Mouse (Mus musculus) T-helper 17 cell (primary cell): ENCODE data around the gene Nrxn2.

ENCODE experiments used
- in situ Hi-C, 2 experiments: fragments of 300-600 bp; cut with MboI, MseI; formaldehyde crosslinking; loops; 1 replicate in 1 of 2; 2 replicates in 1 of 2; pipeline ENCODE4 v1.15.1; 2025; ENCODE audit warnings: high pct_unique_total_duplicates in 2 of 2

The Nrxn2 gene

DNA sequence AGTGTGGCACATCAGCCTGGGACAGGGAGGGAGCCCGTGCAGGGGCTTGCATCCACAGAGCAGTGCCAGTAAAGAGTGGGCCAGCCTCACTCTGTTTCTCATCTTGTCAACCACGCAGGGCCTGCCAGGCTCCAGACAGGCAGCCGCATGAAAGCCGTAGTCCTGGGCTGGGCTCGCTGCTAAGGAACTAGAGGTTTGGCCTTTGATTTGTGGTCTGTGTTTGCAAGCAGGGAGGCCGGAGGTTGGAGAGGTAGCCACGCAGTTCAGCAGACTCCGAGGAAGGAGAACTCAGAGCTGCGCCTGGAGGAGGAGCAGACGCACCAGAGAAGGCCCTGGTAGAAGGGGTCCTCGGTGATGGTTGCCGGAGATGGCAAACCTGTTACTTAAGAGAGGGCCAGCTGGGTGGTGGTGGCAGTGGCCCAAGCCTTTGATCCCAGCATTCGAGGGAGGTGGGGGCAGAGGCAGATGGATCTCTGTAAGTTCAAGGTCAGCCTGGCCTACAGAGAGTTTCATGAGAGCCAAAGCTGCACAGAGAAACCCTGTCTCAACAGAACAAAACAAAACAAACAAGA lies 66.6 kb downstream of the Nrxn2 start:
- in situ Hi-C loops = loop anchor here in 1 of 2 experiments (25.0 kb wide), 1 partner anchor 177 kb away; no protein-coding TSS in a partner anchor

GRCm38 (mm10) chr19:6489030-6489429 lies 70.5 kb downstream of the Nrxn2 start:
- in situ Hi-C loops = loop anchor here in 1 of 2 experiments (25.0 kb wide), 1 partner anchor 173 kb away; no protein-coding TSS in a partner anchor

DNA sequence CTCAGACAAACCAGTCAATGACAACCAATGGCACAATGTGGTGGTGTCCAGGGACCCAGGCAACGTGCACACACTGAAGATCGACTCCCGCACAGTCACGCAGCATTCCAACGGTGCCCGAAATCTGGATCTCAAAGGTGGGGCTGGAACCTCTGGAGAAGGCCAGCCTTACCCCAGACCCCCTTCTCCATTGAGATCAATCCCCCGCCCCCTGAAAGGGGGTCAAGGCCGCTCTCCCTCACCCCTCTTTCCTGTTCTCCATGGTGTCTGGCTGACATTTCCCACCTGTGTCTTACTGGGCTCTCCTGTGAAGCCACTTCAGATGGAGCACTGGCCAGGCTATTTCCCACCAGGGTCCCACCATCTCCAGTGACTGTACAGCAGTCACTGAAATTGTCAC lies 73.0 kb downstream of the Nrxn2 start:
- in situ Hi-C loops = loop anchor here (5.0 to 25.0 kb wide), 6 partner anchors 34 to 171 kb away; no protein-coding TSS in a partner anchor

DNA sequence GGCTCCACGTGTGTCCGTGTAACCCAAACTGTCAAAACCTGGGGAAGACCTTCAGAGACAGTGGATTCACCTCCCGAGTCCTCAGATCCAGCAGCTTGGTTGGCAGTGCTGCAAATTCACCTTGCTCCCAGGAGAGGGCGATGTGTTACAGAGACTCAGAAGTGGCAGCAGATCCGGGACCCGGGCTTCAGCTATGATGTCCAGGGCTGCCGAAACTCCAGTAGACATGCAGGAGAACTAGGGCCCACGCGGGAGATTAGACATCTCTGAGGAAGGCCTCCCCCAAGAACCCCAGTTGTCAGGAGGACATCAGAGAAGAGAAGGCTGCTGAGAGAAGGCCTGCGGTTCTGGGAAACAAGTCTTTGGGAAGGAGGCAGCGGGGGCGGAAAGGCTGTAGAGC lies 73.6 kb downstream of the Nrxn2 start:
- in situ Hi-C loops = loop anchor here (5.0 to 25.0 kb wide), 6 partner anchors 35 to 170 kb away; no protein-coding TSS in a partner anchor

- in situ Hi-C loops = loop anchor here (5.0 to 25.0 kb wide), 6 partner anchors 36 to 169 kb away; no protein-coding TSS in a partner anchor
These were observed 74.7 kb downstream of the Nrxn2 start for GRCm38 (mm10) chr19:6493219-6493618.

DNA sequence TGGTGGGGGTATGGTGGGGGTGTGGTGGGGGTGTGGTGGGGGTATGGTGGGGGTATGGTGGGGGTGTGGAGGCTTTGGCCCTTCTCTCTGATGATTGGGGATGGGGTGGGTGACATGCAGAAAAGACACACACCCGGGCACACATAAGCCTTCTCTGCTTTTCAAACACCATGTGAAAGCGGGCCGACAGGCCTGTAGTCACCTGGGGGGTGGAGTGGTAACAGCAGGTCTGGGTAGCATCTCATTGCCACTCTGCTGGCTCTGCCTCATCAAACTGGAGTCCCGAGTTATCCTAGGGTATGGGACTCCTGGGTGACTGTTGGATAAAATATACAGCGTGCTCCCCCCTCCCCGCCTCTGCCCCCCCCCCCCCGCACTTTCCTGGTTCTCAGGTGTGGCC lies 75.5 kb downstream of the Nrxn2 start:
- in situ Hi-C loops = loop anchor here (5.0 to 25.0 kb wide), 6 partner anchors 37 to 168 kb away; no protein-coding TSS in a partner anchor

DNA sequence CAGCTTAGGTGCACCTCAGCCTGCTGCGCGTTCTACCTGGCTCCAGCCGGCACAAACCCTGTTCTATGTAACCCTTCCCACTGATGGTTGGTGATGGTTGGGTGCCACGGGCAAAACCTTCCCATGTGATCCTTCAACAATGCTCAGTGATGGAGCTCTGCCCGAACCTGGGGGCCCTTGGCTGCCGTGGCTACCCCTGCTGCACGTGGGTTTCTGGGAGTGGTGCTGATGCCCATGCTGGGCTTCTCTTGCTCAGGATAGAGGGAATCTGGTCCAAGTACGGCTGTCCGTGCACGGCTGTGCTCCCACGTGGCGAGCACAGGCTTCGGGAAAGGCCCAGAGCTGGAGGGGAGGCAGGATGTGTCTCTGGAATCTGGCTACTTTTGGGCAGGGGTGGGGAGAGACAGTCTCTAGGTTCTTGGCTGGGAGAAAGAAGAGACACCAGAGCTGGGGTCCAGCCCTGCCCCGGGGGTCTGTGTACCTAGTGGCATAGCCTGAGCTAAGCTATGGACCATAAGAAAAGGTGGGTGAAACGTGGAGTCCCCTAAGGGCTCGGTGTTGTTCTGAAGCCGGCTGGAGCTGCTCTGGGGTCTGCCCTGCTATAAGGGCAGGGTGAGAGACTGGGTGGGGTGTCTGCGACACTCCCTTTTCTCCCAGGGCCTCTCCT lies 76.1 kb downstream of the Nrxn2 start:
- in situ Hi-C loops = loop anchor here (5.0 to 25.0 kb wide), 6 partner anchors 37 to 168 kb away; no protein-coding TSS in a partner anchor

- in situ Hi-C loops = loop anchor here in 1 of 2 experiments (25.0 kb wide), 1 partner anchor 167 kb away; no protein-coding TSS in a partner anchor
These were observed 77.2 kb downstream of the Nrxn2 start for GRCm38 (mm10) chr19:6495714-6496113.

GRCm38 (mm10) chr19:6496462-6497149 lies 78.1 kb downstream of the Nrxn2 start:
- in situ Hi-C loops = loop anchor here in 1 of 2 experiments (25.0 kb wide), 1 partner anchor 166 kb away; no protein-coding TSS in a partner anchor

DNA sequence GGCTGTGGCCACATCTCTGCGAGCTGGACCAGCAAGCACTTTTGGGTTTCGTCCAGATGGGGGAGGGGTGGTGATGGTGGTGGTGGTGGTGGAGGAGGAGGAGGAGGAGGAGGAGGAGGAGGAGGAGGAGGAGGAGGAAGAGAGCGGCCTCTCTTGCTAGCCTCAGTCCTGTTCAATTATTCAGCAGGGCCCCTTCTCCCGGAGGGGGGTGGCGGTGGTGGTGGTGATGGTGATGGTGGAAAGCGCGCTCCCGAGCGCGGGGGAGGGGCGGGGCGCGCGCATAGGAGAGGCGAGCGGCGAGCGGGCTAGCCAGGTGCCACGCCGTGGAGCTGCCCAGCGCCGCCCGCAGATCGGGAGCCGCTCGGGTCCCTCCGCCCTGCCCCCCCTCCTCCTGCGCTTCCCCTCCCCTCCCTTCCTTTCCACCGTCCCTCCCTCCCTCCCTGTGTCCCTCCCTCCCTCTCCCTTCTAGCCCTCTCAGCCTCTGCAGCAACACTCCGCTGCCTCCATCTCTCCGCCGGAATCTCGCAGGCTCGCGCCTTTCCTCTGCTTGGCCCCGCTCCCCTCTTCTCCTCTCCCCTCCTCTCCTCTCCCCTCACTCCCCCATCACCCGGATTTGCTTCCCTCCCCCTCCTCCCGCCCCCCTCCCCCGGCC lies 78.7 kb downstream of the Nrxn2 start:
- in situ Hi-C loops = loop anchor here in 1 of 2 experiments (25.0 kb wide), 1 partner anchor 165 kb away; no protein-coding TSS in a partner anchor

GRCm38 (mm10) chr19:6497803-6498202 lies 79.3 kb downstream of the Nrxn2 start:
- in situ Hi-C loops = loop anchor here in 1 of 2 experiments (25.0 kb wide), 1 partner anchor 164 kb away; no protein-coding TSS in a partner anchor

DNA sequence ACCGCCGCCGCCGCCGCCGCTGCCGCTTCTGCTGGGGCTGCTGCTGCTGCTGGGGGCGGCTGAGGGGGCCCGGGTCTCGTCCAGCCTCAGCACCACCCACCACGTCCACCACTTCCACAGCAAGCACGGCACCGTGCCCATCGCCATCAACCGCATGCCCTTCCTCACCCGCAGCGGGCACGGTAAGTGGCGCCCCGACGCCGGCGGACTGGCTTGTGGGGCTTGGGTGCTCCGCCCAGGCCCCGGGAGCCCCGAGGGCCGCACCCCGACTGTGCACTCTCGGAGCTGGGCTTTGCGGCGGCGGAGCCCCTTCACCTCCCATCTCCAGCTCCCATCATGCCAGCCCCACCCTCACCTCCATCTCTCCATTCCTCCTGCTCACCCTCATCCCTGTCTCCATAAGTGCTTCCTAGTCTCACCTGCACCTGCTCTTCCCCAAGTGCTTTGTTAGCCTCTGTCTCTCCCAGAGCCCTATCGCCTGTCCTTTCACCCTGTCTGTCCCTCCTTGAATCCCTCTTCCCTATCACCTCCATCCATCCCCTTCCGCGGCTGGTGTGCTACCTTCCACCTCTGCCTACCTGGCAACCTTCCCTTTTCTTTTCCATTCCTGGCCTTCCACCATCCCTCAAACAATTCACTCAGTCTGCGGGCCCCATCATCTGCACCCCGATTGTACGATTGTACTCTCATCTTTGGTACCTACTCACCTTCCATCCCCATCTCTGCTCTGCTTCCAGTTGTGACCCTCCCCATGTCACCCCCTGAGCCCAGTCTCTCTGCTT lies 80.0 kb downstream of the Nrxn2 start:
- in situ Hi-C loops = loop anchor here in 1 of 2 experiments (25.0 kb wide), 1 partner anchor 164 kb away; no protein-coding TSS in a partner anchor

GRCm38 (mm10) chr19:6499860-6500635 lies 81.5 kb downstream of the Nrxn2 start:
- in situ Hi-C loops = loop anchor here in 1 of 2 experiments (25.0 kb wide), 1 partner anchor 162 kb away; no protein-coding TSS in a partner anchor

GRCm38 (mm10) chr19:6500636-6501025 lies 82.1 kb downstream of the Nrxn2 start:
- in situ Hi-C loops = no loop called here

DNA sequence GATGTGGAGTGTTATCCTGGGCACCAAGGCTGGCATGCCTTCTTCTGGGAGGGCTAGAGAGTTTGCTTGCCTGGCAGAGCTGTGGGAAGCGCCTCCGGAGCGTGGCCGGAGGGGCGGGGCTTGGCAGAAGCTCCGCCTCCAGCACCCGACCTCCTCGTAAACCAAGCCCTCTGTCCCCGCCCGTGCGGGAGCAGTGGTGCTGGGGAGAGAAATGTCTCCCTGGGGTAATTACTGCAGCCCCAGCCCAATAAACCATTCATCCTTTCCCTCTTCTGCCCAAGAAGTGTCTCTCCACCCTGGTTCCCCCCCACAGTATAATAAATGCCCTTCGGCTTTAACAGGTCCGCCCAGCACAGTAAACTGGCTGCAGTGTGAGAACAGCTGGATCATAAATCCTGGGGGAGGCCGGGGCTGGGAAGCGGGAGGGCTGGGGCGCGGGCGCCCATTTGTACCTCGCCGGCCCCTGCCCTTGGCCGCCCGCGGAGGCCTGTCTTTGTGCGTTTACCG lies 83.6 kb downstream of the Nrxn2 start:
- in situ Hi-C loops = no loop called here

- in situ Hi-C loops = no loop called here
These were observed 84.2 kb downstream of the Nrxn2 start for GRCm38 (mm10) chr19:6502543-6503319.

- in situ Hi-C loops = no loop called here
These were observed 85.6 kb downstream of the Nrxn2 start for GRCm38 (mm10) chr19:6503926-6504655.

DNA sequence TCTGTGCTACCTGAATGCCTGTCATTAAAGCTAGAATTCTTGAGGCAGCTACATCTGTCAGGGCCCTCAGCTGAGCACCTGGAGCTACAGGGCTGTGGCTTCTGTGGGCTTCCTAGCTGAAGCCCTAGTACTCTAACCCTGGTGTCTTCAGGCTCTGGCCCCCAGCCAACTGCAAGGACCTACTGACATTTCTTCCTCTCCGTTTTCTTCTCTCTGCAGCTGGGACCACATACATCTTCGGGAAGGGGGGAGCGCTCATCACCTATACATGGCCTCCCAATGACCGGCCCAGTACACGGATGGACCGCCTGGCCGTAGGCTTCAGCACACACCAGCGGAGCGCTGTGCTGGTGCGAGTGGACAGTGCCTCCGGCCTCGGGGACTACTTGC lies 86.1 kb downstream of the Nrxn2 start:
- in situ Hi-C loops = no loop called here
